Mouse (Mus musculus): ENCODE measurements around the gene Fam160b1. TPM values are rescaled to one million over a fixed set of nuclear protein-coding genes. Genes with fewer than 3 reads are reported as not detected.

The Fam160b1 gene
- polyA plus RNA-seq, 1 experiment from 2014 or later = 12.8 TPM

DNA sequence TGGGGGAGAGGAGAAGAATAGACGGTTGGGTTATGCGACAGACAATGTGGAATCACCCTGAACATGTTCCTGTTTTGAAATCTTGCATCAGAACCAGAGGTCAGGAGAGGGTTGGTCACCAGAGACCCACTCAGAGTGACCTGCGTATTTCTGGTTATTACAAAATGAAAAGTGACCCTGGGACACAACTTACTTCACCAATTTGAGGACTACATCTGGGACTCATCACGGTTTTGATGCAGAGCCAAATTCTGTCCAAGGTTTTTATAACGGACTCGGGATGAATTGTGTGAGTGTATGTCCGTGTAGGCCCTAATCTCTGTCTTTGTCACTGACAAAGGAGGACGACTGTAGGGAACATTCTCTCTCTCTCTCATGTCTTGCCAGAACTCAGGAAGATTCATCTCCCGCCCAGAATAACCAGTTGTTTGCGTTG is 76.1 kb downstream of the Fam160b1 start:
- Histone ChIP-seq H3K36me3 (no peaks in the 10 kb centered on the region), H3K4me1 (replicated peaks) (peaks cover 3% of the 10 kb centered on the region; the same call in 1 of the 2 replicates), H3K9ac (no peak overlapping the region), H3K4me3 (replicated peaks) (no peak overlapping the region), H3K4me2 (replicated peaks) (no peak overlapping the region), H3K27ac (no peak overlapping the region), H3K9me3 (no peaks in the 10 kb centered on the region), H3K27me3 (replicated peaks) (no peaks in the 10 kb centered on the region)
- WGBS = 42% methylated on average over 10 of the region's 10 CpGs
- ATAC-seq = peak; percentile 75

- peaks cover 3% of the 10 kb centered on the region; the same call in 1 of the 2 replicates for H3K4me1 ChIP-seq (replicated peaks)
- 40% methylated on average over 7 of the region's 7 CpGs for WGBS
These were observed 76.6 kb downstream of the Fam160b1 start for GRCm38 (mm10) chr19:57437042-57437441.

More at GRCm38 (mm10) chr19:57437042-57437441, 76.6 kb downstream of the Fam160b1 start:
- ATAC-seq = peak; percentile 10; the same call in 1 of the 2 replicates
- Histone ChIP-seq H3K27me3 (replicated peaks) (no peaks in the 10 kb centered on the region), H3K9ac (no peak overlapping the region), H3K4me2 (replicated peaks) (no peak overlapping the region), H3K4me3 (replicated peaks) (no peak overlapping the region), H3K36me3 (no peaks in the 10 kb centered on the region), H3K9me3 (no peaks in the 10 kb centered on the region), H3K27ac (no peak overlapping the region)

Other genes with a start within 250 kb of the Fam160b1 start
- 28.0 and 31.2 TPM in 2 replicates for gene Ablim1, start 45.8 kb upstream of the Fam160b1 start, polyA plus RNA-seq (2015; fragmentation: Nextera tagmentation; extraction: Ambion mirVana)
- gene Trub1, start 92.2 kb downstream of the Fam160b1 start, polyA plus RNA-seq (2015; fragmentation: Nextera tagmentation; extraction: Ambion mirVana) = 20.6 and 24.1 TPM in 2 replicates